Mouse (Mus musculus) regulatory T cell (primary cell): ENCODE measurements around the gene AI182371.

ENCODE experiments used
- in situ Hi-C: fragments of 300-600 bp; cut with MboI, MseI; formaldehyde crosslinking; loops from one replicate; pipeline ENCODE4 v1.15.1; 2025; ENCODE audit warnings: high pct_unique_total_duplicates

AI182371 gene

DNA sequence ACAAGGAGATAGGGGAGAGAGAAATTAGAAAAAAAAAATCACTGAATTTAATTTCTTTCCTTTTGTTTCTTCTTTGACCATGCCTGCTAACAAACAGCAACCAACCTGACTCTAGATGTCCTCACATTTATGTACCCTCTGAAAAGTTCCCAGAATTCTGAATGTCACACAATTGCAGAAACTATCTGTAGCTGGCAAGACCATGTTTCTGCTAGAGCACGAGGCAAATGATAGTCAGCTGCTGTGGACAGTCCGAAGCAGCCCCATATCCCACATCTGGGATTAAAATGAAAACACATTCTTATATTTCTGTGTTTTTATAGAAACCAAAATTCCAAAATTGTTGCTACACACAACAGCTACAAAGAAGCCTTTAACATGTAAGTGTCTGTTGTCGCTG, at the start of gene AI182371:
Gene AI182371 (minus strand): TSS at position 101 of the 400 bp plus-strand sequence.
- in situ Hi-C loops = no loop called here

DNA sequence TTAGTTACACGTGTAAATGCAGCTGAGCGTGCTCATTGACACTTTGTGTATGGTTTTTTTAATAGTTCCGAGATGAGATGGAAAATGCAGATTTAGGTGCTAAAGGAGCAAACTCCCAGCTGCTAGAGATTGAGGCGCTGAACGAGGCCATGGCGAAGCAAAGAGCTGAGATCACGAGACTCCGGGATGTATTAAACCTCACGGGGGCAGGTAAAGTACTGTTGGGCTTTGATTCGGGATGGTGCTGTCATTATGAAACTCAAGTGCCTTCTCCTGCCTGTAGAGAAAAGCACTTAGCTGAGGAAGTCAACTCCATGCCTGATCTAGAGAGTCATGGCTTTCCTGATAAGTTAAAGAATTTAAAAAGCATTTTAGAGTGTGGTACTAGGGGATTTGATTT, 47.5 kb upstream of the AI182371 start:
- in situ Hi-C loops = no loop called here

DNA sequence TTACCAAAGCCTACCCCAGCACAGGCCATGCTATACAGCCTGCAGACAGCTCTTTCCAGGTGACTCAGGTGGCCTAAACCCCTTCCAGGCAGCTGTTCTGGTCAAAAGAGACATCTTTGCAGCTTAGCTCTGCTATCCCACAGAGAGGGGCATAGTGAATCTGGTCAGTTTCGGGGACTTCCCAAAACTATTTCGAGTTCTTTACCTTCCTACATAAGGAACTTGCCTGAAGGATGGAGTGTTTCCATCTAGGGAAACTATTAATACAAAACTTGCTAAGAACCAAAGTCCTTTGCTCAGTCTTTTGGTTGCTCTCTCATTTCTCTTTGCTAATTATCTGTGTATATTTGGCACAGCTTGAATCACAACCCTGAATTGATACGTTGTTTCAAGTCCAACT, 40.3 kb upstream of the AI182371 start:
- in situ Hi-C loops = no loop called here

DNA sequence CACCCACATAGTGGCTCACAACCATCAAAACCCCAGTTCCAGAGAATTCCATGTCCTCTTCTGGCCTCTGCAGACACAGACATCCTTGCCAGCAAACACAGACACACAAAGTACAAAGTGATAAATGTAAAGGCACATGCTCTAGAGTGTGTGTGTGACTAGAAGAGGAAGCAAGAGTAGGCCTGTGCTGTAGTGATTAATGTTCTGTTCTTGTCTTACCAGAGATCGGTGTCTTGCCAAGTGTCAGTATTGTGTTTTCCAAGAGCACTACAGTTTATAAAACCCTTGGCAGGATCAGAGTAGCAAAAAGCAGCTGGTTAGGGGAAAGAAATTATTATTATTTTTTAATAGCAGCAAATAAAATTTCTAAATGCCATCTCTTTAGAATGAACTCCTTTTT, 37.2 kb upstream of the AI182371 start:
- in situ Hi-C loops = no loop called here

DNA sequence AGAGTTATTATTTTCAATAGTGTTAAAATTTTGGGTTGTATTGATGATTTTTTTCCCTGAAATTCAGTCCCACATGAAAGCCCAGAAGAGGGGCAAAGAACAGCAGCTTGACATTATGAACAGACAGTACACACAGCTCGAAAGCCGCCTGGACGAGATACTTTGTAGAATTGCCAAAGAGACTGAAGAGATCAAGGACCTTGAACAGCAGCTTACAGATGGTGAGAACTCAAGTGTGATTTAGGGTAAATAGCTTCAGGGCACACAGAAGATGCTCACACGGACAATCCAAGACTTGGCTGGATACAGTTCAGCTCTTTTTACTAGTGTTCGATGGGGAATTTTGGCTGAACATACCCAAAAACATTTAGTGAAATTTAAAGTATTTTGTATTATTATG, 32.5 kb upstream of the AI182371 start:
- in situ Hi-C loops = no loop called here

DNA sequence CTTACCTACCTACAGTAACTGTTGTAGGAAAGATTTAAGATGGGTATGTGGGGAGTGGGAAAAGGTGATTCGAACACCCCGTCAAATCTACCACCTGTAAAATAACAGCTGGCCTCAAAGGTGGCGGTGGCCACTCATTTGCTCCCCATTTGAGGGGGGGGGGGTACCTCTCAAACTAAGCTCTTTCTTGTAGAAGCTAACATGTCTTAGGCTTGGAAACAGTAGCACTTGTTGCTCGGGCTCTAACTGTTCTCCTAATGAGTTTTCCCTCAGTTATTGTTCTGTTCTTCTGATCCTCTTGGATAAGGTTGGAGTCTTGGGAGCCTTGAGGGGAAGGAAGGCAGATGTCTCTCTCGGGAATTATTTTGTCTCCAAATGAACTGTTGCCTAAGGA, 31.3 kb upstream of the AI182371 start:
- in situ Hi-C loops = no loop called here

DNA sequence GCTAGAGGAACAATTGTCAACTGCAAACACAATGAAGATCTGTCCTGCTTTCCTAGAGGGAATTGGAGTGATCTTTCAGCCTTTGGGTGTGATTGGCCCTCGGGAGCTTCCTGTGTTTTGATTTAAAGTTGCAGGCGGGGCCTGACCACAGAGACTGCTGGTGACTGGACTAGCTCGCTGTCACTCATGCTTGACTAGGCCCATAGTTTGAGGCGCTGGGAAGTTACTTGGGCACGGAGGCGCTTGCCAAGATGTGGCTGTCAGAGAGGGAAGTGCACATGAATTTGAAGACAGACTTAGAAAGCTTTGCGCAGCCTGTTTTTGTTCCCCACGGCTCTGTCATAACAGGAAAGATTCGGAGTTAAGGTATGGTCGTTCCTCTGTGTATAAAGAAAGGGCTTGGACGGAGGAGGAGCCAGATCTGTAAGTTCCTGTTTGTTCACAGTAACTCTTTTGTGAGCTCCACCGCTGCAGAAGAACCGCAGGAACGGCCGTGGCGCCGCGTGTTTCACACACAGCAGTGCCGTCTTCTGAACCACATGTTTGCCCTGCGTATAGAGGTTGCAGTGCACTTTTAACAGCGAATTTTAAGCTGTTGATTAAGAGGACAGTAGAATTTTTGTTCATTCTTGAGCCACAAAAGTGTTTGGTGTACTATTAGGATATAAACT, 30.8 kb upstream of the AI182371 start:
- in situ Hi-C loops = no loop called here

DNA sequence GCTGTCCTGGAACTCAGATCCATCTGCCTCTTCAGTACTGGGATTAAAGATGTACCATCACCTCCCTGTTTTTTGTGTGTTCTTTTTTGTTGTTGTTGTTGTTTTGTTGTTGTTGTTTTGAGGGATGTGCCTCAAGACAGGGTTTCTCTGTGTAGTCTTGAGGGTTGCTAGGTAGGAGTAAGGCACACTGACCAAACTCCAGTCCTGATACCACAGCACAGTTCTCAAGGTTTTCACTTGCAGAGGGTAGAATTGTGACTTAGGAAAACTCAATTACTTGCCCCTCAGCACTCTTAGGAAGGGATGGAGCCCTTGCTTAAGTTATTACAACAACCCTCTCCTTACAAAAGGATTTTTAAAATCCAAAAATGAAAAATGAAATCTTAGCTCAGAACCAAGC, 30.1 kb upstream of the AI182371 start:
- in situ Hi-C loops = no loop called here

DNA sequence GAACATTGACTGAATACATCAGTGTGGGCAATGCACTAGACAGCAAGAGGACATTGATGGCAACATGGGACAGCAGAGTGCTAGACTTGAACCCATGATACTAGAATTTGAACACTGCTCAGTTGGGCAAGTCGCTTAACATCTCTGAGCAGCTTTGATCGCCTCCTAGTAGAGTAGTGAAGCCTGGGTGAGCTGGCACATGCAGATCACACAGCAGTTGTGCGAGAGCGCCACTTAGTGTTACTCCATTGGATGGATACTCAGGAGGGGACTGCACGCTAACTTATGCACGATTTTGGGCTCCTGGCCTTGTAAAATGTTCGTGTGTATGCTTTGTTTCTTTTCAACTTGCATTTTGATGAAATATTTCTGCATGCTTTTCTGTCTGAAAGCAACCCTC, 23.4 kb upstream of the AI182371 start:
- in situ Hi-C loops = no loop called here

DNA sequence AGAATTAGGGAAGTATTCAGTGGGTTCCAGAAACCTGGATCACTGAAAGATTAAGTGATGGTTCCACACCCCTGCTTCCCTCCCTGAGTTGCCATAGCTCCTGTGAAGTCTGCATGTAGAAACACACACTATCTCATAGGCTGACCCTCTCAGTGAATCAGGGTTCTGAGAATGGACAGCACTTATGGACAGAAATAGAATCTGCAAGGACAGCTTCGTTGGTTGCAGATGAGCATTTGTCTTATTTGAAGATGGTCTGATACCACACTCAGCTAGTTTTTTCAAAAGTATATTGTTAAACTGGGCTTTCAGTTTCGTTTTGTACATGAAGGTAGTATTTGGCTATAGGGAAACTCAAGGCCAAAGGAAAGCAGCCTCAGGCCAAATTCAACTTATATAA, 9.2 kb upstream of the AI182371 start:
- in situ Hi-C loops = no loop called here

DNA sequence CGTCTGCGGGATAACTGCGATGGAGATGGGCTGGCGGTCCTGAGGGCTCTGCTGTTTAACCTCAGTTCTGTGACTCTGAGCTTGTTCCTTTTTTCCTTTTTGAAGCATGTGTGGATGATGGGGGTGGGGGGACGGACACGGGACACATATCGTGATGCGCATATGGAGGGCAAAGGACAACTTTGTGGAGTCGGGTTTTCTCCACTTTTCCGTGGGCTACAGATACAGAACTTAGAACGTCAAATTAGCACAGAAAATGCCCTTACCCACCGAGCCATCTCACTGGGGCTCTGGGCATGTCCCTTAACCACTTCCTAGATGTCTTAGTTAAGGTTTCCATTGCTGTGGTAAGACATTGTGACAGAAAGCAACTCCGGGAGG, 8.6 kb upstream of the AI182371 start:
- in situ Hi-C loops = loop anchor here (5.0 kb wide), 1 partner anchor 63 kb away; no protein-coding TSS in a partner anchor

DNA sequence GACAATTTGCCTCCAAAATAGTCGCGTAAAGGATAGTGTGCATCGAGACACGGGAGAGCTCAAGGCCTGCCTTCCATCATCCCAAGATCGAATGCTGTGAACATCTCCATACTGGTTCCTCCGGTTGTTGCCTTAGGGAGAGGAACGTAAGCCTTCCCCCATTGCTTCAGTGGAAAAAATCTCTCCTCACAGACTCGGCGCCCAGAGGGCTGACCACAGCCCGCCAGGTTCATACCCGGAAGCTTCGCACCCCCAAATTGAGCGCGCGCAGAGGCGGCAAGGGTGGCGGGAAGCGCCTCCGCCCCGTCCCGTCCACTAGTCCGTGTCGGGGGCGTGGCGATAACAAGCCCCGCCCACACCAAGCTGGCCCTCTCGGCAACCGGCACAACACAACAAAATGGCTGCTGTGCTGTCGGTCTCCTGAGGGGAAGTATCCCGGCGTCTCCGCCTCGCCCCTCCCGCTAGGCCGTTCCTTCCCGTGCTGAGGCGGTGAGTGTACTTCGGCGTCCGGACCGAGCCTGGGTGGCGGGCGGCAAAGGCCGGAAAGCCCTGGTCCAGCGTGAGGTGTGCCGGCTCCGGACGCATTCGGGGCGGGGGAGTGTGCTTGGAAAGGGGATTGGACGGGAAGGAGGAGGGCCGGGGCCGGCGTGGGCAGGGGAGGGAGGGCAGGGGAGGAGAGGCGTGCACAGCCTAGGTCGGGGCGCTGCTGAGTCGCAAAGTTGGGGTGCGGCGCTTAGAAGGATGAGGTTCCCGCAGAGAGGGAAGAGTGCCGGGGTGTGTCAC, 8.0 kb upstream of the AI182371 start, which contains the start of gene Cntrl:
Gene Cntrl (plus strand): TSS at position 352 of the 783 bp plus-strand sequence.
- in situ Hi-C loops = loop anchor here (5.0 kb wide), 1 partner anchor 62 kb away; no protein-coding TSS in a partner anchor

DNA sequence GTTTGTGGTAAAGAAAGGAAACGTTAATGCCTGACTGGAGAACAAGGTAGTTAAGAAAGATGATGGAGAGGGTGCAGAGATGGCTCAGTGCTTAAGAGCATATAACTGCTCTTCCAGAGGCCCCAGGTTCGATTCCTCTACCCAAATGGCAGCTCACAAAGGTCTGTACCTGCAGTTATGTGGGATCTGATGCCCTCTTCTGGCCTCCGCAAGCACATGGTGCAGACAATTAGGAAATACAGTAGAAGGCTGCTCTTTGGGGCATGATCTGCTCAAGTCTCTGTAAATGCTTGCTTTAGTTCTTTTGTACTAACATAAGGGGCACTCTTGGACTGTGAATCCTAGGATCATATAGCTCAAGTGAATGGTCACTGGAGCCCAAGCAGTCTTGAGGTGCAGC, 7.4 kb upstream of the AI182371 start:
- in situ Hi-C loops = loop anchor here (5.0 kb wide), 1 partner anchor 61 kb away; no protein-coding TSS in a partner anchor

DNA sequence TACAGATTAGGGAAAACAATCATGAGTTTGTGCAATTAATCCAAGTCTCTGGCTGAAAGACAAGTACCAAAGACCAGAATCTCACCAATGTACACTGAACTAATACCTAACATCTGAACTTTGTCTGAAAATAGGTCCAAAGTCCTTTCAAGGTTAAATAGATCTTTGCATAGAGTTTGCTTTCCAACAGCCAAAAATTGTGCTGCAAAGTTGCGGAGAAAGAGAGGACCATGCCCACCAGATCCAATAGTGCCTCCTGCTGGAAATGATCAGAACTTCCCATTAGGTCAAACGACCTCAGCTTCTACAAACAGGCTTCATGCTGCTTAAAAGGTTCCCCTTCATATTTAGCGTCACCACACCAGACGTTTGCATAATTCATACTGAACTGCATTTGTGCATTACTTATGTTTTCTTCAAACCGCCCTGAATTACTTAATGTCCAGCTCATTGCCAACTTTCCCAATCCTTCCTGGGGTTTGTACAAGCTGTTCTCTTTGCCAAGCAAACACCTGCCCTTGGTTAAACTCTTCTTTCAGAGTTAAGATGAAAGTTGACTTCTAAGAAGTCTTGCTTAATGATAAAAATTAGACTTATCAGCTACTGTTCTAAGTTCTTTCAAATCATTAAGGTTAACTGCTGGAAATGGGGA, 6.8 kb upstream of the AI182371 start:
- in situ Hi-C loops = loop anchor here (5.0 kb wide), 1 partner anchor 61 kb away; no protein-coding TSS in a partner anchor

DNA sequence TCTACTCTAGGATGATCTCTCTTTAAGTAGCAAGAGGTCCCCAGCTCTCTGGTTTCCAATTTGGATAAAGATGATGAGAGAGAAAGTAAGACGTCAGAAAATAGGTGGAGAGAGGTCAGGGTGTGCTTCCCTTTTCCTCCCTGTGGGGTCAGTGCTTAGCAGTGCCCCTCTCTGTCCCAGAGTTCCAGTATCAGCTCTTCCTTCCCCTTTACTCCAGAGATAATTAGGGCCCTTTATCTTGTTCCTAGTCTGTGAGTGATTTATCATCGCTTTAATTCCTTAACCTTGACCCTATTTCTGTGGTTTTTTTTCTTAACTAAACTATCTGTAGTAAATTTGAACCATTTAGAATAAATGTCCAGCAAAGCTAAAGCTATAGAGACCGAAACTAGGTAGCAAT, 3.5 kb upstream of the AI182371 start:
- in situ Hi-C loops = loop anchor here (5.0 kb wide), 1 partner anchor 58 kb away; no protein-coding TSS in a partner anchor

DNA sequence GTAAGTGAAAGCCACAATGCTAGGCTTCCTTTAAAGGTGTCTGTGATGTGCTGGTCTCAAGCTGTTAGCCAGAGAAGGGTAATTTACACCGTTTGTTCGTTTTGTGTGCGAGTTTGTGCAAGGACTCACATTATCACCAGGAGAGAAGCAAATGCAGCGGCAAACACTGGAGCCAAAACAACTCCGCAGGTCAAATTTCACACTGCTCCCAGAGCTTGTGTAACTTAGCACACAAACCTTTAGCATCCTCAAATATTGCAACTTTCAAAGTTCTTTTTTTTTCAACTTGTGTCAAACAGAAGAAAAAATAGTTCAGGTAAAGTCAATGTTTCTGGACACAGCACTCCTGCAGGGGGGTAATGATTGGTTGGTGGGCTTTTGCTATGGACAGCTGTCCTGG, 2.2 kb upstream of the AI182371 start:
- in situ Hi-C loops = no loop called here

DNA sequence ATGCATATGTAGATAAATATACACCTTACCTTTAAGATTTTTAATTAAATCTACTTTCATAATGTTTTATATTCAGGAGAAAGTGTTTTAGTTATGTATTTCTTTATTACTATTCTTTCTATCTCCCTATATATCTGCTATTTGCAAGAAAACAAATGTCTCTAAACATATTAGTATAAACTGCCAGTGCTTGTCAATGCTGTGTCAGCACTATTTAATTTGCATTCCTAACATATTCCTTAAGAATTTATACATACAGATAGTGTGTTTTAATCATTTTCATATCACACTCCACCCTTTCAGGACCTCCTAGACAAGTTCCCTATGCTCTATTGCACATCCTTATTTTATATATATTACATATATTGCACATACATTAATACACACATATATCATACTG, 1.4 kb upstream of the AI182371 start:
- in situ Hi-C loops = no loop called here

DNA sequence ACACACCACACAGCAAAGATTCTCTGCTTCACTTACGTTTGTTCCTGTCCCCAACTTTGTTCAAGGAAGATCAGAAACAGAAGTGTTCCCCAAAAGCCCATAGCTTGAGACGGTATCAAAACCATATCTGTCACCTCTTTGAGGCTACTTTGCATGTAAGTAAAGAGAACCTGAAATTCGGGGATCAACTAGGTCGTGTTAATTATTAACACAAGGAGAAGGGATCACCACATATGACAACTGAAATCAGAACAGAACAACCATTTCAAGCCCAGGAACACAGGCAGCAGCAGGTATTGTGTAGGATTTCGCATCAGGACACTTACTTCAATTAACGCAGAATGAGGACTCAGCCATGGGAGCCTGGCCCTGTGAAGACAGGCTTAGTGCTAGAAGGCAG, 814 bp downstream of the AI182371 start:
- in situ Hi-C loops = no loop called here

DNA sequence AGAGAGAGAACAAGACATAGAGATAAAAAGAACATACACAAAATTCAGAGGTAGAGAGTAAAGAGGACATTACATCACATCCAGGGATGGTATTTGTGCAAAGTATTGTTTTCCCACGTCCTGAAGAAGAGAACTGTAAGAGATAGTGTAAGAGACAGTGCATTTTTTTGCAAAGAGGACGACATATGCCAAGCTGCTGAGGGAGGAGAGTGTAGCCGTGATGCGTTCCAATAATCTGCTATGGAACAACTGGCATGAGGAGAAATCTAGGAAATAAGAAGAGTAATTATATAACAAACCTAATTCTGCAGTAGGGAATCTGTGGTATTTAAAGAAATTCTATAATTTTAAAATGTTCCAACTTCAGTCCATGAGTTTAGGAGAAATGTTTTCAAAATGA, 13.9 kb downstream of the AI182371 start:
- in situ Hi-C loops = loop anchor here (25.0 kb wide), 1 partner anchor 650 kb away; no protein-coding TSS in a partner anchor

DNA sequence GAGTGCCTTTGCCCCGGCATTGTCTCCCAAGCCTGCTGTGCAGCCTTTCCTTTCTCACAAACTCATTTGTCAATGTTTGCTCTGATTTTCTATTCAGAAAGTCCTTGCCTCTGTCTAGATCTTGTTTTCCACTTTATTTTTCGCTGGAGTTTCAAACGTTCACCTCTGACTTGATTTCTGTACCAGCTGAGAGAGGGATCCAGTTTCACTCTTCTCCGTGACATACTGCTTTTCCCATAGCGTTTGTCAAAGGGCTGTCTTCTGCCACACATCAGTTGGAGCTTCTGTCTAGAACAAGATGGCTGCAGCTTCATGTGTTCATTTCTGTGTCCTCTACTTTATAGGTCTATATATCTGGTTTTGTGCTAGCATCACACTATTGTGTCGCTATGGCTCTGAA, 22.2 kb downstream of the AI182371 start:
- in situ Hi-C loops = loop anchor here (25.0 kb wide), 1 partner anchor 658 kb away; no protein-coding TSS in a partner anchor

DNA sequence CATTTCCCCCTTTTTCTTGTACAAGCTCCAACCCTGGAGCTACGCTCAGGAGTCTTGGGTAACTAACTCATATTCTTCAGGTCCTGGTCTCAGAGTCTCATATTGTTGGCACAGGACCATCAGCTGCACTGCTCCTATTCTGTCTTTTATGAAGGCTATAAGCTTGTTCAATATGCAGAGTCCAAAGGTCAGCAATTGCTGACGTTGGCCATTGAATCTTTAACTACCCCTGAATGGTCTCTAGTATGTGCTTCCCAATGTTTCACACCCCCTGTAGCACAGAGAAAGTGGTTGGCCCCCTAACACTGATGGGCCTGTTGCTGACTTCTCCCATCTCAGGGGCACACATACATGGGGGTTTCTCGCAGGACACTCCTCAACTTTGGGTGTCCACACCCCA, 27.0 kb downstream of the AI182371 start:
- in situ Hi-C loops = no loop called here

DNA sequence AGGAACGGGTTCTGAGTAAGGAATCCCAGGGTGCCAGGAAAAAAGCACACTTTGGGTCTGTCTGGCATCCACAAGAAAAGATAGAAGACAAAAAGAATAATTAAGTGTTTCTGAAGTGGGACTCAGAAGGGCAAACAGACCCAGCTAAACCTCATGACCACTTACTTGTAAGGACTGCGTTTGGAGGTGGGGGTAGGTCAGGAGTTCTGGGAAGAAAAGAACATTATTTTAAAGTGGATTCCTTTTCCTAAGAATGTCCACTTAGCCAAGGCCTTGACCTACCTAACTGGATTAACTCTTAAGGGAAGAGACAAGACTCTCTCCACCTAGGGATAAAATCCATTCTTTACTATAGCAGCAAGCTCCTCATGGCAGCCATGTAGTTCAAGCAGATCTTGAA, 28.8 kb downstream of the AI182371 start:
- in situ Hi-C loops = no loop called here
